Mouse (Mus musculus) heart, embryonic 11.5 days (tissue): ENCODE data around the gene Gm2310. TPM values are rescaled to one million over a fixed set of nuclear protein-coding genes. Genes with fewer than 3 reads are reported as not detected.
"Not testable (repeated sequence)": the region's sequence is repeated elsewhere in the genome, so short reads cannot be mapped to it uniquely, and the experiment has no call there.

Experiments used
- ATAC-seq: fragments of 200-750 bp; cut with Nextera tagmentation; replicated peaks from 2 replicates; pipeline ENCODE4 v1.8.0; 2017; ENCODE audit warnings: moderate library complexity; ENCODE audit not compliant: insufficient number of reproducible peaks, low FRiP score, low TSS enrichment
- H3K27ac ChIP-seq: fragments of 300-500 bp; sonication (generic); 2 replicates; pipeline ENCODE4 v1.5.1; 2014; ENCODE audit warnings: mild to moderate bottlenecking, low read depth, low read length
- H3K27me3 ChIP-seq: fragments of 300-500 bp; sonication (generic); 2 replicates; pipeline ENCODE4 v1.6.1; 2014; ENCODE audit warnings: mild to moderate bottlenecking, low read length, mixed read lengths; ENCODE audit not compliant: control insufficient read depth, insufficient read depth
- H3K36me3 ChIP-seq: fragments of 300-500 bp; sonication (generic); 2 replicates; pipeline ENCODE4 v1.6.1; 2014; ENCODE audit warnings: mild to moderate bottlenecking, low read length, moderate library complexity, mixed read lengths; ENCODE audit not compliant: control insufficient read depth, insufficient read depth
- H3K4me1 ChIP-seq: fragments of 300-500 bp; sonication (generic); 2 replicates; pipeline ENCODE4 v1.6.1; 2014; ENCODE audit warnings: low read length; ENCODE audit not compliant: control insufficient read depth, insufficient read depth
- H3K4me2 ChIP-seq: fragments of 300-500 bp; sonication (generic); 2 replicates; pipeline ENCODE4 v1.6.1; 2014; ENCODE audit warnings: mild to moderate bottlenecking, moderate library complexity
- H3K4me3 ChIP-seq: fragments of 300-500 bp; sonication (generic); 2 replicates; pipeline ENCODE4 v1.5.1; 2014; ENCODE audit warnings: low read depth, low read length
- H3K9ac ChIP-seq: fragments of 300-500 bp; sonication (generic); 2 replicates; pipeline ENCODE4 v1.6.1; 2014; ENCODE audit warnings: mild to moderate bottlenecking, low read depth, low read length, moderate library complexity
- H3K9me3 ChIP-seq: fragments of 300-500 bp; sonication (generic); replicated peaks from 2 replicates; pipeline ENCODE4 v1.6.1; 2016; ENCODE audit warnings: low read length; ENCODE audit not compliant: control insufficient read depth
- WGBS: fragments of 180-500 bp; shearing (Covaris S2); extraction: QIAGEN DNeasy Blood & Tissue Kit; methylation state at CpG from one replicate; pipeline ENCODE4 v1.1.7; 2014; ENCODE audit not compliant: insufficient replicate concordance; 5-methylcytosine and 5-hydroxymethylcytosine counted together
- polyA plus RNA-seq: library from polyadenylated mRNA; unstranded; fragments of >200 nt; fragmentation: Nextera tagmentation; extraction: Ambion mirVana; gene quantifications from 2 replicates; pipeline ENCODE4 v1.2.1, GENCODE M21; 2014

Gm2310 gene
- not detected in 2 replicates for polyA plus RNA-seq

GRCm38 (mm10) chr15:8519853-8520252 is at the start of gene Gm2310:
TSS of gene Gm2310 (minus strand) at chr15:8519953.
- ATAC-seq, result not testable (repeated sequence)

DNA sequence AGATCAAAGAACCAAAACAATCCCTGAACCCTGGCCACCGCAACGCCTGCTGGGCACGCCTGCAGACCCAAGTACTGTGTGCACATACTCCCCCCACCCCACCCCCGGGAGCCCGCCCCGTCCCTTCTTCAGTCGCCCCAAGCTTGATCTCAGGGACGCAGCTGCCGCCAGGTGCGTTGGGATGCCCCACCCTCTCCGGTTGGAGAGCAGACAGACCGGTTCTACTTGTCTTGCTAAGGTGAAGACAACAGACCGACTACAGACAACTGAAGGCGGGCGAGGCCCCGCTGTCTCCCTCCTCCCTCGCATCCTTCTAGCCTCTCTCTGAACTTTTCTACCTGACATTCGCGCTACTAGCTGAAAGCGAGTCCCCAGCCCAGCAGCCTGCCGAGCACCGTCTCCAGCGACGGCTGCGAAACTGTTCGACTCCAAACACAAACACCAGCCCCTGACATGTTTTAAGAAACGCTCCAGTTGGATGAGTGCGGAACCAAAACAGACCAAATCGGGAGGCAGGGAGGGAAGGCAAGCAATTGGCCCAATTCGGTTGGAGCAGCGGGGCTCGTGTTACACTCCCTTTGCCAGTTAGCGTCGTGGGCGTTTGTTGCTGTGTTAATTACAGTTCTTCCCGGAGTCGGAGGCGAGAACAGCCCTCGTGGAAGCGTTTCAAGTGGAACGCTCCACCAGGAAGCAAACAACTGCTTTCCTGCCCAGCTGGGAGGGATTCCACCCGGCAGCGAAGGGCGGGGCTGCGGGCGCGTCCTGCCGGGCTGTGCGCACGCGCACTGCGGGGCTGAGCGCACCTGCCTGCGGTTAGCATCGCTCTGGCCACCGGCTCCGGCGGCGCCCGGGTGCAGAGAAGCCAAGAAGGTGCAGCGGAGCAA is 49.1 kb upstream of the Gm2310 start:
- WGBS, result under 1% methylated on average over 61 of the region's 61 CpGs
- H3K36me3 ChIP-seq, result no peaks in the 10 kb centered on the region
- peak overlapping the region; percentile 98 for H3K4me2 ChIP-seq
- H3K27me3 ChIP-seq, result peaks cover 9% of the 10 kb centered on the region; the same call in 1 of the 2 replicates
- H3K27ac ChIP-seq, result no peak overlapping the region
- H3K4me1 ChIP-seq, result peaks cover 3% of the 10 kb centered on the region; the same call in 1 of the 2 replicates
- H3K9me3 ChIP-seq, result no peaks in the 10 kb centered on the region
- peak overlapping the region; percentile 69 for H3K9ac ChIP-seq
- peak; percentile 75 for ATAC-seq
- peak overlapping the region; percentile 63 for H3K4me3 ChIP-seq

More at GRCm38 (mm10) chr15:8519853-8520252, at the start of gene Gm2310:
- not testable (repeated sequence) for H3K9ac ChIP-seq, H3K4me1 ChIP-seq, H3K4me2 ChIP-seq, H3K9me3 ChIP-seq, H3K36me3 ChIP-seq, H3K27me3 ChIP-seq, H3K27ac ChIP-seq, H3K4me3 ChIP-seq

DNA sequence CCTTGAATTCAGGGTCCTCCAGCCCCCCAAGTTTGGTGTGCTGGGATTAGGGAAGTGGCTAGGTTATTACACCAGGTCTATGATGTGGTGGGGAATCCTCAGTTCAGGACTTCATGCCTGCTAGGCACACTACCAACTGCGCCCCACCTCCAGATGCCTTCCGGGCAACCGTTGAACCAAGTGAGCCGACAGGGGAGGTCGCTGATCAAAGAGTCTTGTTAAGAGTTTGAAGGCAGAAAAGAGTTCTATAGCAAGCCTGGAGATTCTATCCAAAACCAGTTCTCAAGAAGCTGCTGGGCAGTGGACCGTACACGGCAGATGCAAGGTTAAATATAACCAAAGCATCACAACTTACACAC is 48.5 kb upstream of the Gm2310 start:
- Histone ChIP-seq H3K4me2 (peak overlapping the region; percentile 98), H3K27me3 (peaks cover 9% of the 10 kb centered on the region; the same call in 1 of the 2 replicates), H3K4me1 (peaks cover 3% of the 10 kb centered on the region; the same call in 1 of the 2 replicates), H3K9ac (no peak overlapping the region; the same call in 1 of the 2 replicates), H3K27ac (no peak overlapping the region), H3K9me3 (no peaks in the 10 kb centered on the region), H3K4me3 (peak overlapping the region; percentile 63), H3K36me3 (no peaks in the 10 kb centered on the region)
- WGBS, result 11% methylated on average over 7 of the region's 7 CpGs
- ATAC-seq, result no peak

DNA sequence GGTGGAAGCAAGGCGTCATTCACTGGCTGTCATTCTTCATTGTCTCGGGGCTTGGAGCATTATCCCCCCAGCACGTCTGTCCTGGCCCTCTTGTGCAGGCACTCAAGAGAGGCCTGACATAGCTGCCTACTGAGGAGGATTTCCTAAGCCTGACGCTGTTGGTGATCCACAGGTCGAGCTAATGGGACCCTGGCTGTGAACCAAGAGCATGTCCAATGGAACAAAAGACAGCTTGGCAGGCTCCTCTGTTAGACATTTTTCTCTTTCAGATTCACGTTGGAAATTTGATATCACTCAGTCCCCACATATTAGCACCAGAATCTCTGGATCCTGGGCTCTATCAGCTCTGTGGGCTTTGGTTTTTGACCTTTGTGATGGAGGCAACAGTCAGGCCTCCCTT is 45.7 kb upstream of the Gm2310 start:
- Histone ChIP-seq H3K9me3 (no peaks in the 10 kb centered on the region), H3K4me2 (no peak overlapping the region), H3K36me3 (no peaks in the 10 kb centered on the region), H3K9ac (no peak overlapping the region), H3K4me1 (peaks cover 3% of the 10 kb centered on the region; the same call in 1 of the 2 replicates), H3K4me3 (no peak overlapping the region), H3K27me3 (peaks cover 6% of the 10 kb centered on the region; the same call in 1 of the 2 replicates), H3K27ac (no peak overlapping the region)
- 68% methylated on average over 6 of the region's 6 CpGs for WGBS
- ATAC-seq, result no peak

DNA sequence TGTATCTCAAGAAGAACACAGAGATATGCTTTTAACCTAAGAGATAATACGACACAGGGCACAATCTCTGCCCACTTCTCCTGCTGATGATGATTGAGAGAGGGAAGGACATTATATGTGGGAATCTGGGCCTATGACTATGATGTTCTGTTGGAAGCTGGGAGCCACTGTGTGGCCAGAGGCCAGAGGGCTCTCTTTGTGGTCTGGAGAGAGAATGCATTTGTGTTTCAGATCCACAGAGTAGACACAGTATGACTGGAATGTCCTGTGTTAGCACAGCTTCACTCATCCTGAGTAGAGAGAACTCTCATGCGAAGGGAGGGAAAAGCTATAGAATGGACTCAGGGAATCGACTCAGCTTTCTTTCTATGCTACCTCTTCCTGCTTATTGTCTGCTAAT is 44.6 kb upstream of the Gm2310 start:
- Histone ChIP-seq H3K27me3 (peaks cover 6% of the 10 kb centered on the region; the same call in 1 of the 2 replicates), H3K4me3 (no peak overlapping the region), H3K9ac (no peak overlapping the region), H3K4me1 (0 out of 2 replicates have a peak, but pooled peaks cover 3% of the 10 kb centered on the region), H3K27ac (no peak overlapping the region), H3K36me3 (no peaks in the 10 kb centered on the region), H3K4me2 (no peak overlapping the region), H3K9me3 (no peaks in the 10 kb centered on the region)
- WGBS, result 76% methylated on average over 3 of the region's 3 CpGs
- ATAC-seq, result no peak

DNA sequence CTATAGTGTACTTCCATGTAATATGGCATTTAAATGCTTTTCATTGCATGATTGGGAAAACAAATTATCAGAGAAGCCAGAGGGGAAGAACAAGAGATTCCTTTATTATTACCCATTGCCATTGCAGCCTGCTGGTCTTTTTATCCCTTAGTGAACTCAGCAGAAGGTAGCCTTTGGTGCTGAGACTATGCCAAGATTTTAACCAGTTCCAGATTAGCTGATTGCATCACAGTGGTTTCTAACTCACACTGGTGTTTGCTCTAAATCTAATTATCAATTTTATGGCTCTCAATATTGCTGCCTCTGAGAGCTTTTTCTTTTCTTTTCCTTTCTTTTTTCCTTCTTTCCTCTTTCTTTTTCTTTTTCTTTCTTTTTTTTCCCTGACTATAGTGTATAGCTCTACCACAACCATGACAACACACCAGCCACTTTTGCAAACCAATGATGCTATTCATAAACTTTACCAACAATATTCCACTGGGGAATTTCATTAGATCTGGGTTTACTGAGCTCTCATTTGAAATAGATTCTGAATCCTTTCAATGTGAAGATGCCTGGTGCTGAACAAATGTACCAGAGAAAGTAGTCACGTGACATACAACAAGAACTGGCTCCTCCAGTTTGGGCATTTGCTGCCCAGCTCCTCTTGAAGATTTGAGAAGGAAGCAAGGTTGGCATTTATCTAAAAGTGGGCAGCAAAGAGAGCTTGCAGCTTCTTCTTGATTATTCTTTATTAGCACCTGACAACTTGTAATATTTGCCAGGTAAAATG is 43.9 kb upstream of the Gm2310 start:
- Histone ChIP-seq H3K4me2 (no peak overlapping the region), H3K27me3 (peaks cover 5% of the 10 kb centered on the region; the same call in 1 of the 2 replicates), H3K4me3 (no peak overlapping the region), H3K9me3 (no peaks in the 10 kb centered on the region), H3K4me1 (0 out of 2 replicates have a peak, but pooled peaks cover 2% of the 10 kb centered on the region), H3K36me3 (no peaks in the 10 kb centered on the region), H3K27ac (no peak overlapping the region), H3K9ac (no peak overlapping the region)
- ATAC-seq, result no peak
- 67% methylated on average over 1 of the region's 1 CpGs for WGBS

DNA sequence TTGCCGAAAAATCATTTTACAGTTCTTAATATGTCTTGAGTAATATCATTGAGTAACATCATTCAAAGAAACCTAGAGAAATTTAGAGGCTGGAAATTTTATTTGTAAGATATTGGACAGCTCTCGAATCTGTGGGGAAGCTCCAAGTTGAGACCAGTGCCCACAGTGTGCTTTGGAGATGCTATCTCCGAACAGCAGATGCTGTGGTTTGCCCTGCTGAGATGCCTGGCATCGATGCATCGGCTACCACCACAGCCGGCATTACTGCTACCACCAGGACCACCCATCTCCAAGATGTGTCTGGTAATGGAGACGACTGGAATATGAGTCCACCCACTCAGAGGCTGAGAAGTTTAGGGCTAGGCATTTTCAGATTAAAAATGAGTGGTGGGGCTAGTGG is 43.0 kb upstream of the Gm2310 start:
- Histone ChIP-seq H3K27ac (no peak overlapping the region), H3K4me2 (no peak overlapping the region), H3K9ac (no peak overlapping the region), H3K36me3 (no peaks in the 10 kb centered on the region), H3K27me3 (no peaks in the 10 kb centered on the region), H3K4me3 (no peak overlapping the region), H3K9me3 (no peaks in the 10 kb centered on the region), H3K4me1 (no peaks in the 10 kb centered on the region)
- ATAC-seq, result no peak
- WGBS, result 79% methylated on average over 7 of the region's 7 CpGs

DNA sequence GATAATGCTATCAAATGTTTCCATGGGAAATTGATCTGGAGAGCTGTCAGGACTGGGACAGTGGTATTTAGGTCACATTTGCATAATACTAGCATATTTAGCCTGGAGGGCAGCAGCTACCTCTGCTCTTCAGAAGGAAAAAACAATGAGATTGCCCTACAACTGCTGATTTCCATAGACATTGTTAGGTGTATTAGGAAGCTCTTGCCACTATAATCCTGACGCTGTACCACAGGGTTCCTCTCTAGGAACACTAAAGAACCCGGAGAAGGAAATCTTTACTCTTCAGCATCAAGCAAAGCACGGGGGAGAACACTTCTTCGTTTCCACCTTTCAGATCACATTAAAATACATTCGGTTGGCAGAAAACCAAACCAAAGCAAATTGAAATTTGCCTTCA is 11.4 kb upstream of the Gm2310 start:
- Histone ChIP-seq H3K4me1 (no peaks in the 10 kb centered on the region), H3K9ac (no peak overlapping the region), H3K27ac (no peak overlapping the region), H3K4me3 (no peak overlapping the region), H3K4me2 (no peak overlapping the region), H3K27me3 (no peaks in the 10 kb centered on the region), H3K36me3 (no peaks in the 10 kb centered on the region), H3K9me3 (no peaks in the 10 kb centered on the region)
- ATAC-seq, result no peak
- 75% methylated on average over 5 of the region's 5 CpGs for WGBS
